Mouse (Mus musculus): Measurements from ENCODE around the gene Chic1.

DNA sequence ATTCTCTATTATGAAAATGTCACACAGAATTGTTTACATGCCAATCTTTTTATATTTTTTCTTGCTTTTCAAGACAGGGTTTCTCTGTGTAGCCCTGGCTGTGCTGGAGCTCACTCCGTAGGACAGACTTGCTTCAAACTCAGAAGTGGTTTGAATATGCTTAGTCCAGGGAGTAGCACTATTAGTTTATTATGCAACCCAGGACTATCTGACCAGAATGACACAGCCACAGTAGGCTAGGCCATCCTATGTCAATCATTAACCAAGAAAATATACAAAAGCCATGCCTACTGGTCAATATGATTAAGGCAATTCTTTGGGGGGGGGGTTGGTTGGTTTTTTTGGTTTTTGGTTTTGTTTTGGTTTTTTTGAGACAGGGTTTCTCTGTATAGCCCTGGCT, 48.0 kb upstream of the Chic1 start:
- no peak for TF ChIP-seq CTCF (IDR thresholded peaks at IDR 0.05; ENCODE audit: borderline replicate concordance, control insufficient read depth, extremely low read depth, insufficient read depth, low read length, poor library complexity)
- no peak for TF ChIP-seq POLR2A (IDR thresholded peaks at IDR 0.05; ENCODE audit: control insufficient read depth, extremely low read depth, insufficient read depth, low read length, poor library complexity)
